Mouse (Mus musculus) T-cell, adult 66 days (primary cell): Measurements from ENCODE around the gene Scoc. TPM values are rescaled to one million over a fixed set of nuclear protein-coding genes. Genes with fewer than 3 reads are reported as not detected.

ENCODE experiments used
- total RNA-seq, 2 experiments: library from RNA; stranded (reverse); gene quantifications; 3 replicates in 1 of 2; 4 replicates in 1 of 2; pipeline ENCODE4 v1.2.4; 2023

The Scoc gene
- 10 to 100 TPM; 21.4 to 23.6 TPM for total RNA-seq

GRCm38 (mm10) chr8:83458222-83458621 lies at the start of gene Scoc:
Gene Scoc, minus strand, starts transcription at chr8:83458391.

GRCm38 (mm10) chr8:83389316-83390005 lies 68.7 kb downstream of the Scoc start, which contains the start of gene Clgn:
Gene Clgn, plus strand, starts transcription at chr8:83389867.

Other genes with a start within 250 kb of the Scoc start
- not detected for gene Ucp1, start 168.0 kb downstream of the Scoc start, total RNA-seq
- gene Elmod2, start 125.9 kb downstream of the Scoc start, total RNA-seq: 1 to 10 TPM; 8.0 to 9.2 TPM
- not detected for gene Mgat4d, start 109.9 kb downstream of the Scoc start, total RNA-seq
- gene Clgn, start 68.5 kb downstream of the Scoc start, total RNA-seq: not detected
- gene Olfr370, start 77.4 kb upstream of the Scoc start, total RNA-seq: not detected
- 10 to 100 TPM; 90.5 to 93.6 TPM for gene Ndufb7, start 108.3 kb upstream of the Scoc start, total RNA-seq
- 100 to 1,000 TPM; 229 to 256 TPM for gene Tecr, start 149.6 kb upstream of the Scoc start, total RNA-seq
- gene Dnajb1, start 149.8 kb upstream of the Scoc start, total RNA-seq: 10 to 100 TPM; 75.3 to 95.6 TPM
- gene Gipc1, start 194.3 kb upstream of the Scoc start, total RNA-seq: 10 to 100 TPM; 25.8 to 26.3 TPM
- gene Ptger1, start 208.3 kb upstream of the Scoc start, total RNA-seq: 1 to 10 TPM in 1 of 2 experiments, under 1 TPM in 1; 0.56 to 1.3 TPM
- gene Pkn1, start 240.8 kb upstream of the Scoc start, total RNA-seq: 100 to 1,000 TPM; 320 to 338 TPM